Mouse (Mus musculus): ENCODE measurements around the gene Pla2g4d. TPM values are rescaled to one million over a fixed set of nuclear protein-coding genes. Genes with fewer than 3 reads are reported as not detected.
"Not testable (repeated sequence)": the region's sequence is repeated elsewhere in the genome, so short reads cannot be mapped to it uniquely, and the experiment has no call there.

Gene Pla2g4d
- total RNA-seq, 4 experiments from 2014 or later = not detected

DNA sequence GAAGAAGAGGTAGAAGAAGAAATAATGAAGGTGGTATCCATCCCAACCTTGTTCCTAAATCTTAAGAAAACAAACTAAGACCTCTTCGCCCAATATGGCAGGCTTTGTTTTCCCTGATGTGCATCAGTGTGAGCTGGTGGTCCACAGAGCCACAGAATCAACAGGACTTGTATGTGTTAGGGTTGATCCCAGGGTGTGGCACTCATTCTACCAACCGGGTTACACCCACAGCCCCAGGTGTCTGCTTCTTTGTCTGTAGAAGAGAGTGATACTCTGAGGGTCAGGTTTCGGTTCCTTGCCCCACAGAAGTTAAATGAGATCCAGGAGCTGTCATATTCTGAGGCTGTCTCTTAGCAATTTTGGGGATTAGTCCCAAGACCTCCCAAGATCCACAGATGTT, 27.7 kb downstream of the Pla2g4d start:
- no peak for DNase-seq (ENCODE audit: low spot score)

DNA sequence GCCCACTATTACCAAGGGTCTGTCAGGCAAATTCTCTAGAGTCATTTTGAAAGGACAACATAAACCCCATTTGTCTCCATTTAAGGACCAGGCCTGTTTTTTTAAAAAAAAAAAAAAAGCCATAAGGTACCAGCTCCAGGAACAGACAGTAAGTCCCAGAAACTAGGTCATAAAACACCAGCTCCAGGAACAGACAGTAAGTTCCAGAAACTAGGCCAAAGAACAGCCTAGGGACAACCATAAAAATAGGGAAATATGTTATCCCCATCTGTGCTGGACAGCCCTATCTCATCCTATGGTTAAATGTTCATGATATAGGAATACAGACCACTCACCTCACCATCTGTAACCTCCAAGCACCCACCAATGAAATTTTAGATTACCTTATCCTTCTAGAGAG, 32.7 kb downstream of the Pla2g4d start:
- DNase-seq (ENCODE audit: low spot score) = no peak

DNA sequence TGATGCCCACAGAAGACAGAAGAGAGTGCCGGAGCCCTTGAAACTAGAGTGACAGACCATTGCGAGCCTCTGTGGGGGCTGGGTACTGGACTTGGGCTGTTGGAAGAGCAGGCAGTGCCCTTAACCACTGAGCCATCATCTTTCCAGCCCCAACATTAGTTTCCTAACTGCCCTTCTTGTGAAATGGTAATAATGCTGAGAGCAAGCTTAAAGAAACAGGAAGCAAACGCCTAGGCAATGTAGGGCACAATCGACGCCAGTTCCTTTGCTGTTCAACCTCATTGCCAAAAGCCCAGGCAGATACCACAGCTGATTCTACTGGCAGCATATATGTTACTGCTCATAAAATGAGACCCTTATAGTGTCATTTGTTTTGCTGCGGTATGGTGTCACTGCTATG, 36.4 kb downstream of the Pla2g4d start:
- DNase-seq (ENCODE audit: low spot score) = no peak

GRCm38 (mm10) chr2:120245421-120246016, 43.5 kb downstream of the Pla2g4d start:
- DNase-seq (ENCODE audit: low spot score) = no peak

- no peak for DNase-seq (ENCODE audit: low spot score)
Observed at GRCm38 (mm10) chr2:120244679-120245420, 44.1 kb downstream of the Pla2g4d start, which contains the start of gene Pla2g4e. Pla2g4e (minus strand) TSS chr2:120245335.

- DNase-seq (ENCODE audit: low spot score) = no peak
Observed at GRCm38 (mm10) chr2:120243995-120244394, 45.0 kb downstream of the Pla2g4d start.

DNA sequence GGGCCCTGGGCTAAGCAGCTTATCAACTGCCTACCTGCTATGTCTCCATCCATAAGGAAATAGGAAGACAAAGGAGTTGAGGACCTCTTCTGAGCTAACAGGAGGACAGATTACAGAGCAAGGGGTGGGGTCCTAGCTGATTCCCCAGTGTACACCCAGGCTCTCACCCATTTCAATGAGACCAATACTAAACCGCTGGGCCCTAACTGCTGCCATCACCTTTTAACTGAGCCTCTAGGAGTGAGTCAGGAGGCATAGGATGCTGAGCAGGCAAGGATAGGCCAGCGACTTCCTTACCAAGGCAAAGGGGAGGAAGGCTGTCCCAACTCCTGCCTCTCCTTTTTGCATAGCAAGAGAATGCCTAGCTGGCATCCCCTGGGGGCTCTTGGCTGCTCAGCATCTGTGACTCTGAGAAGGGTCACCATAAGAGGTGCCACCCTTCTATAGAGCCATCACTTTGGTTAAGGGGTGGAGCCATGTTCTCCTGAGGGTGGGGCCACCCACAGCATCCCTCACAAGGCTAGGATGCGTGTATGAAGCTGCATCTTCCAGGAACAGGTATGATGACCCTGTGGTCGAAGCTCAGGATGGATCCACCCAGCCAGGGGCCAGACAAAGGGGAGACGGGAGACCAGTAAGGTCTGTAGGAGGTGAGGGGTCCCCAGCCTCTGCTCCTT, 46.1 kb downstream of the Pla2g4d start:
- DNase-seq (ENCODE audit: low spot score) = no peak

GRCm38 (mm10) chr2:120238733-120239132, 50.3 kb downstream of the Pla2g4d start:
- DNase-seq (ENCODE audit: low spot score) = not testable (repeated sequence)

DNA sequence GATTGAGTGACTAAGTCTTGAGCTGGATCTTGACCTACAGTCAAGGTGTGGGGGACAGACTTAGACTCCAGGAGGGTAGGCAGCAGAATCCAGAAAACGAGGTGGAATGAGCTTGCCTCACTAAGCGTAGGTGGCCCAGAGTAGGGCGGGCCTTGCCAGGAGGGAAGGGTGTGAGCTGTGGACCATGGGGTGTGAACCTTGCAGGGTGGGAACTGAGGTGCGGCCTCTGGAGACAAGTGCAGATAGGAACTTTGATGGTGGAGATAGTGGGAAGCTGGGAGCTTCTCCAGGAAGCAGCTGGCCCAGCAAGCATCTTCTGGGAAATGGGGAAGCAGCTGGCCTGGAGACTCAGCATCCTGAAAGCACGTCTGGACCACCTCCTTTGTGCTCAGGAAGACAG, 51.2 kb downstream of the Pla2g4d start:
- no peak for DNase-seq (ENCODE audit: low spot score)

DNA sequence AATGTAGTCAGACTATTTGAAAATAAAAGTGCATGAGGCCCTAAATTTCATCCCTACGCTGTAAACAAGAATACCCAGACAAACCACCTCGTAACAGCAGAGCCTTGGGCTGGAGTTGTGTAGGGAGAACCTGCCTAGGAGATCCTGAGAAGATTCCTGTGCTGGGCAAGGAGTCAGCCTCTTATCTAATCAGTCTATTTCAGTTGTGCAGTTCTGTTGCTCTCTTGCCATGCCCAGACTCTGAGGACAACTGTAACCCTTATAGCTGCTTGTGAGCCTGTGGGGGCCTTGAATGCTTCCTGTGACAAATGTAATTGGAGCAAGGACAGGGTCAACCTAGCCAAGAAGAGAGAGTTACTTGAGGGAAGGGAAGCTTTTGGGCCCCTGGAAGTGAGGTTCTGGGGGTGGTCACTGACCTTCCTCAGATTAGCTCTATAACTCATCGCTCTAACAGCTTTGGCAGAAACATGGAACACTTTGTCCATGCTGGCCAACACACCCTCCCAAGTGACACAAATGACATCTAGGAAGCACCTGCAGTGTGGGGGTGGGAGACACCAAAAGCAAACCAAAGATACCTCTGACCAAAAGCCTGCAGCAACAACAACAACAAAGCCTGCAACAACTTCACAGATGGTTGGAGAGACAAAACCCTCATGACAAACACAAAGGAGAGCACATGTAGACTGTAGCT, 52.9 kb downstream of the Pla2g4d start:
- no peak for DNase-seq (ENCODE audit: low spot score)

DNA sequence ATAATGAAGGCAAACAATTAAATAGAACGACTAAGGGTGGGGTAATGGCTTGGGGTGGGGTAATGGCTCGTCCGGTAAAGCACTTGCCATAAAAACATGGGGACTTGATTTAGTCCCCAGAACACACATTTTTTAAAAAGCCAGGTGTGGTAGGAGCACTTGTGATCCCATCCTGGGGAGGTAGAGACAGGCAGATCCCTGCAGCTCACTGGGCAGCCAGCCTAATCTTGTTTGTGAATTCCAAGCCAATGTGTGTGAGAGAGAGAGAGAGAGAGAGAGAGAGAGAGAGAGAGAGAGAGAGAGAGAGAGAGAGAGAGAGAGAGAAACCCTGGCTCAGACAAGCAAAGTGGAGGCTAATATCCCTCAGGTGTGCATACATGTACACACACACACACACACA, 53.6 kb downstream of the Pla2g4d start:
- no peak for DNase-seq (ENCODE audit: low spot score)

- DNase-seq (ENCODE audit: low spot score) = no peak
Observed at GRCm38 (mm10) chr2:120231642-120232041, 57.4 kb downstream of the Pla2g4d start.

Other genes with a start within 250 kb of the Pla2g4d start
- gene Ehd4, start 134.6 kb downstream of the Pla2g4d start, total RNA-seq (2022) = 100 to 1,000 TPM; 312 to 410 (median 362) TPM
- 1 to 10 TPM; 2.6 to 5.7 (median 3.8) TPM for gene Pla2g4e, start 43.9 kb downstream of the Pla2g4d start, total RNA-seq (2022)
- gene Pla2g4f, start 25.0 kb upstream of the Pla2g4d start, total RNA-seq (2022) = under 1 TPM in 1 of 4 experiments, not detected in 3; 0.14 TPM
- 10 to 100 TPM; 29.5 to 35.2 (median 31.4) TPM for gene Vps39, start 63.9 kb upstream of the Pla2g4d start, total RNA-seq (2022)
- 10 to 100 TPM; 25.4 to 33.7 (median 31.3) TPM for gene Ganc, start 114.7 kb upstream of the Pla2g4d start, total RNA-seq (2022)
- gene Tmem87a, start 114.9 kb upstream of the Pla2g4d start, total RNA-seq (2022) = 10 to 100 TPM; 15.5 to 18.5 (median 16.5) TPM
- 1 to 10 TPM; 4.2 to 6.8 (median 4.6) TPM for gene Capn3, start 166.8 kb upstream of the Pla2g4d start, total RNA-seq (2022)

Data from heart, adult 8-10 months (tissue).